Mouse (Mus musculus): Measurements from ENCODE around the gene Ttyh1.

DNA sequence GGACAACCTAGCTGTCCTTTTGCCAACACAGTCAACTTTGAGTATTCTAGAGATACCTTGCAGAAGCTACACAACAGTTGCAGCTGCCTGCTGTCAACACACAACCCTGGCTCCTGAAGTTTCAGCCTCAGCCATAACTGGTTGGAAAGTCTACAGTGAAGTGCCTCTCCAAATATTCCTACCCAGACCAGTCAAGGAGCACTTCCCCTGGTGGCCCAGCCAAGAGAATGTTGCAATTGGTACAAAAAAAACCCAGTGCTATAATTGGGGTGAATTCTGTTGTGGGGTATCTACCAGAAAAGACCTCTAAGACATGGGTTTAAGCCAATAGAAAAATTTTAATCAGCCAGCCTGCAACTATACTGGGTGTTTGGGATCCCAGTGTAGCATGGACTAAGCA, 33.6 kb upstream of the Ttyh1 start:
- TF ChIP-seq EP300 (IDR thresholded peaks at IDR 0.05; ENCODE audit: low read depth) (no peak), CTCF (IDR thresholded peaks at IDR 0.05; ENCODE audit: low read depth) (no peak)

Data from liver, embryonic 14.5 days (tissue).